Mouse (Mus musculus) right cerebral cortex, adult 18-20 months (tissue): Measurements from ENCODE around the gene Timm8b.
A peak's percentile ranks its signal among the peaks of the same experiment; 100 is the strongest.

Experiments used
- DNase-seq: peaks from one replicate; pipeline ENCODE4 v3.0.0; 2022; ENCODE audit warnings: mixed read lengths

Timm8b gene

GRCm38 (mm10) chr9:50603189-50603997 lies at the start of gene Timm8b, which contains the start of gene Sdhd:
TSS of gene Timm8b (plus strand) at chr9:50603910.
TSS of gene Sdhd (minus strand) at chr9:50603812.
- DNase-seq = peak; percentile 96

- peak; percentile 80 for DNase-seq
Observed at GRCm38 (mm10) chr9:50554241-50555093, 49.2 kb upstream of the Timm8b start, which contains the start of gene Il18. TSS of gene Il18 (plus strand) at chr9:50554827.

- DNase-seq = no peak
Observed at GRCm38 (mm10) chr9:50555094-50555446, 48.6 kb upstream of the Timm8b start, which contains the start of gene Bco2. TSS of gene Bco2 (minus strand) at chr9:50555181.

GRCm38 (mm10) chr9:50561145-50561917 lies 42.4 kb upstream of the Timm8b start, which contains the start of gene Tex12:
TSS of gene Tex12 (minus strand) at chr9:50561325.
- no peak for DNase-seq

- DNase-seq = no peak
Observed at GRCm38 (mm10) chr9:50561918-50562360, 41.8 kb upstream of the Timm8b start.

GRCm38 (mm10) chr9:50565173-50565572 lies 38.5 kb upstream of the Timm8b start:
- DNase-seq = no peak

- DNase-seq = no peak
Observed at GRCm38 (mm10) chr9:50565940-50566339, 37.8 kb upstream of the Timm8b start.

GRCm38 (mm10) chr9:50567372-50567771 lies 36.3 kb upstream of the Timm8b start:
- DNase-seq = no peak

GRCm38 (mm10) chr9:50567881-50568280 lies 35.8 kb upstream of the Timm8b start:
- no peak for DNase-seq

GRCm38 (mm10) chr9:50569599-50570525 lies 33.8 kb upstream of the Timm8b start:
- no peak for DNase-seq

GRCm38 (mm10) chr9:50580370-50580769 lies 23.3 kb upstream of the Timm8b start:
- DNase-seq = no peak

GRCm38 (mm10) chr9:50585145-50585818 lies 18.4 kb upstream of the Timm8b start:
- no peak for DNase-seq

- DNase-seq = no peak
Observed at GRCm38 (mm10) chr9:50586955-50587354, 16.8 kb upstream of the Timm8b start.

GRCm38 (mm10) chr9:50590856-50591518 lies 12.7 kb upstream of the Timm8b start:
- no peak for DNase-seq

GRCm38 (mm10) chr9:50592955-50593354 lies 10.8 kb upstream of the Timm8b start:
- DNase-seq = no peak

GRCm38 (mm10) chr9:50593544-50593943 lies 10.2 kb upstream of the Timm8b start:
- DNase-seq = no peak

- DNase-seq = no peak
Observed at GRCm38 (mm10) chr9:50594794-50595417, 8.8 kb upstream of the Timm8b start.

- no peak for DNase-seq
Observed at GRCm38 (mm10) chr9:50596973-50597372, 6.7 kb upstream of the Timm8b start.

GRCm38 (mm10) chr9:50601536-50601935 lies 2.2 kb upstream of the Timm8b start:
- no peak for DNase-seq
